Mouse (Mus musculus) splenic B cell, adult 2 months (primary cell): ENCODE measurements at regions not wholly inside any gene's neighbourhood (a gene's known extent, or its start where the extent isn't known, plus 50 kb on each side); places are given as distances from the start of the nearest gene placed in this dataset.

Experiments
- DNase-seq: peaks from one replicate; pipeline ENCODE4 v3.0.0-alpha.2; 2011; ENCODE audit warnings: low read depth, low spot score
- H3K27me3 ChIP-seq: 2 replicates; pipeline ENCODE4 v1.6.1; 2012; ENCODE audit warnings: mild to moderate bottlenecking, low read length, moderate library complexity, mixed read lengths; ENCODE audit not compliant: control insufficient read depth, poor library complexity, insufficient read depth, severe bottlenecking
- H3K36me3 ChIP-seq: 2 replicates; pipeline ENCODE4 v1.6.1; 2012; ENCODE audit warnings: mild to moderate bottlenecking, low read length, moderate library complexity, mixed read lengths; ENCODE audit not compliant: control insufficient read depth, poor library complexity, insufficient read depth, severe bottlenecking

GRCm38 (mm10) chr13:54884709-54885460 lies 64.3 kb upstream of the Unc5a start:
- no peak for DNase-seq
- H3K36me3 ChIP-seq: no peaks in the 10 kb centered on the region
- H3K27me3 ChIP-seq: no peaks in the 10 kb centered on the region

GRCm38 (mm10) chr13:54887366-54887921 lies 61.8 kb upstream of the Unc5a start:
- Histone ChIP-seq H3K27me3 (no peaks in the 10 kb centered on the region), H3K36me3 (no peaks in the 10 kb centered on the region)
- no peak for DNase-seq

- no peaks in the 10 kb centered on the region for H3K27me3 ChIP-seq
- no peak for DNase-seq
Observed at GRCm38 (mm10) chr13:54888021-54888420, 61.2 kb upstream of the Unc5a start.

GRCm38 (mm10) chr13:54889684-54890399 lies 59.4 kb upstream of the Unc5a start:
- peak; percentile 24 for DNase-seq
- Histone ChIP-seq H3K36me3 (no peaks in the 10 kb centered on the region), H3K27me3 (no peaks in the 10 kb centered on the region)

More at GRCm38 (mm10) chr13:54888021-54888420, 61.2 kb upstream of the Unc5a start:
- H3K36me3 ChIP-seq: no peaks in the 10 kb centered on the region

GRCm38 (mm10) chr13:54892572-54892971 lies 56.6 kb upstream of the Unc5a start:
- DNase-seq: no peak
- no peaks in the 10 kb centered on the region for H3K27me3 ChIP-seq
- H3K36me3 ChIP-seq: no peaks in the 10 kb centered on the region

- DNase-seq: no peak
- H3K27me3 ChIP-seq: no peaks in the 10 kb centered on the region
- H3K36me3 ChIP-seq: no peaks in the 10 kb centered on the region
Observed at GRCm38 (mm10) chr13:54893651-54894050, 55.6 kb upstream of the Unc5a start.

GRCm38 (mm10) chr13:54895981-54896380 lies 53.2 kb upstream of the Unc5a start:
- no peaks in the 10 kb centered on the region for H3K36me3 ChIP-seq
- H3K27me3 ChIP-seq: no peaks in the 10 kb centered on the region
- no peak for DNase-seq
